Mouse (Mus musculus) midbrain, embryonic 13.5 days (tissue): ENCODE measurements at regions not wholly inside any gene's neighbourhood (a gene's known extent, or its start where the extent isn't known, plus 50 kb on each side); places are given as distances from the start of the nearest gene placed in this dataset.

Experiments
- ATAC-seq: fragments of 200-750 bp; cut with Nextera tagmentation; 2 replicates; pipeline ENCODE4 v1.8.0; 2017; ENCODE audit warnings: mild to moderate bottlenecking, moderate TSS enrichment, moderate library complexity
- H3K27ac ChIP-seq: fragments of 300-500 bp; sonication (generic); 2 replicates; pipeline ENCODE4 v1.5.1; 2015; ENCODE audit warnings: inconsistent platforms, mild to moderate bottlenecking, moderate library complexity
- H3K27me3 ChIP-seq: fragments of 300-500 bp; sonication (generic); 2 replicates; pipeline ENCODE4 v1.6.1; 2015; ENCODE audit warnings: mild to moderate bottlenecking, inconsistent platforms
- H3K36me3 ChIP-seq: fragments of 300-500 bp; sonication (generic); 2 replicates; pipeline ENCODE4 v1.6.1; 2015; ENCODE audit warnings: mild to moderate bottlenecking, inconsistent platforms
- H3K4me1 ChIP-seq: fragments of 300-500 bp; sonication (generic); replicated peaks from 2 replicates; pipeline ENCODE4 v1.6.1; 2015; ENCODE audit warnings: inconsistent platforms
- H3K4me2 ChIP-seq: fragments of 300-500 bp; sonication (generic); replicated peaks from 2 replicates; pipeline ENCODE4 v1.6.1; 2015; ENCODE audit warnings: moderate library complexity, mild to moderate bottlenecking, inconsistent platforms
- H3K4me3 ChIP-seq: fragments of 300-500 bp; sonication (generic); replicated peaks from 2 replicates; pipeline ENCODE4 v1.5.1; 2015; ENCODE audit warnings: mild to moderate bottlenecking, inconsistent platforms
- H3K9ac ChIP-seq: fragments of 300-500 bp; sonication (generic); replicated peaks from 2 replicates; pipeline ENCODE4 v1.6.1; 2015; ENCODE audit warnings: mild to moderate bottlenecking, inconsistent platforms
- H3K9me3 ChIP-seq: fragments of 300-500 bp; sonication (generic); 2 replicates; pipeline ENCODE4 v1.6.1; 2016; ENCODE audit warnings: mild to moderate bottlenecking, inconsistent platforms
- WGBS: fragments of 180-500 bp; shearing (Covaris S2); methylation state at CpG from one replicate; pipeline ENCODE4 v1.1.7; 2015; 5-methylcytosine and 5-hydroxymethylcytosine counted together

- no peaks in the 10 kb centered on the region for H3K27me3 ChIP-seq
- 0 out of 2 replicates have a peak, but pooled peaks cover 4% of the 10 kb centered on the region for H3K4me1 ChIP-seq
- 79% methylated on average over 4 of the region's 4 CpGs for WGBS
- no peaks in the 10 kb centered on the region for H3K9me3 ChIP-seq
- no peak for ATAC-seq
- H3K27ac ChIP-seq: no peak overlapping the region
- H3K9ac ChIP-seq: no peak overlapping the region
- H3K36me3 ChIP-seq: no peaks in the 10 kb centered on the region
- H3K4me2 ChIP-seq: no peak overlapping the region
- no peak overlapping the region for H3K4me3 ChIP-seq
Measured at GRCm38 (mm10) chr5:126199876-126200275, 668.3 kb downstream of the Tmem132b start.

GRCm38 (mm10) chr5:126201535-126201934 is 670.0 kb downstream of the Tmem132b start:
- H3K4me2 ChIP-seq: no peak overlapping the region
- H3K27ac ChIP-seq: no peak overlapping the region
- H3K9me3 ChIP-seq: no peaks in the 10 kb centered on the region
- 0 out of 2 replicates have a peak, but pooled peaks cover 4% of the 10 kb centered on the region for H3K4me1 ChIP-seq
- no peak overlapping the region for H3K4me3 ChIP-seq
- no peaks in the 10 kb centered on the region for H3K27me3 ChIP-seq
- 36% methylated on average over 4 of the region's 4 CpGs for WGBS
- ATAC-seq: no peak
- H3K9ac ChIP-seq: no peak overlapping the region
- H3K36me3 ChIP-seq: no peaks in the 10 kb centered on the region

DNA sequence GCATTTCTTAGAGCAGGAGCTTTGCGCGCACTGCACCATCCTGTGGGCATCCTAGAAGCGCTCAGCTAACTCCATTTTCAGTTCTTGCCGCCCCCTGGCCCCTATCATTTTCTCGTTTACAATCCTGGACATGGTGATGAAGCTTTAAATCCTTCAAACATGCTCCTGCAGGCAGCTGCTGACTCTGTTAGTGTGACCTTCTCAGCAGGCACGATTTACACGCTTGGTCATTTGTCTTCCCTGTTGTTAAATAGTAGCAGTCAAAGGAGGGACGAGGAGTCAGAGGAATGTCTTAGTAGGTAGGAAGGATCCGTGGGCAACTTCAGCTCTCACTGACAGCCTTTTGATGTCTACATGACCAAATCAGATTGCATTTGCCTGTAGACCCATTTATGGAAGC is 670.4 kb downstream of the Tmem132b start:
- Histone ChIP-seq H3K9me3 (no peaks in the 10 kb centered on the region), H3K27ac (no peak overlapping the region), H3K4me1 (0 out of 2 replicates have a peak, but pooled peaks cover 4% of the 10 kb centered on the region), H3K4me3 (no peak overlapping the region), H3K4me2 (no peak overlapping the region), H3K27me3 (no peaks in the 10 kb centered on the region), H3K36me3 (no peaks in the 10 kb centered on the region), H3K9ac (no peak overlapping the region)
- no peak for ATAC-seq
- 47% methylated on average over 9 of the region's 9 CpGs for WGBS

- no peaks in the 10 kb centered on the region for H3K4me1 ChIP-seq
- no peak for ATAC-seq
- no peaks in the 10 kb centered on the region for H3K27me3 ChIP-seq
- H3K4me2 ChIP-seq: no peak overlapping the region
- 92% methylated on average over 5 of the region's 5 CpGs for WGBS
- no peaks in the 10 kb centered on the region for H3K9me3 ChIP-seq
- H3K36me3 ChIP-seq: no peaks in the 10 kb centered on the region
- H3K27ac ChIP-seq: no peak overlapping the region
- no peak overlapping the region for H3K9ac ChIP-seq
- H3K4me3 ChIP-seq: no peak overlapping the region
Measured at GRCm38 (mm10) chr5:126217016-126217415, 685.4 kb downstream of the Tmem132b start.

GRCm38 (mm10) chr5:126217746-126218145 is 686.2 kb downstream of the Tmem132b start:
- H3K9me3 ChIP-seq: no peaks in the 10 kb centered on the region
- no peak overlapping the region for H3K4me3 ChIP-seq
- H3K36me3 ChIP-seq: no peaks in the 10 kb centered on the region
- H3K9ac ChIP-seq: no peak overlapping the region
- H3K4me2 ChIP-seq: no peak overlapping the region
- no peak for ATAC-seq
- WGBS: 82% methylated on average over 1 of the region's 1 CpGs
- no peaks in the 10 kb centered on the region for H3K27me3 ChIP-seq
- H3K4me1 ChIP-seq: no peaks in the 10 kb centered on the region
- H3K27ac ChIP-seq: no peak overlapping the region

- WGBS: 65% methylated on average over 3 of the region's 3 CpGs
Measured at GRCm38 (mm10) chr5:126223696-126224095, 692.1 kb downstream of the Tmem132b start.

GRCm38 (mm10) chr5:126230768-126231167 is 699.2 kb downstream of the Tmem132b start:
- Histone ChIP-seq H3K4me1 (no peaks in the 10 kb centered on the region), H3K9ac (no peak overlapping the region), H3K27ac (no peak overlapping the region), H3K9me3 (no peaks in the 10 kb centered on the region), H3K27me3 (no peaks in the 10 kb centered on the region; the same call in 1 of the 2 replicates), H3K4me2 (no peak overlapping the region), H3K36me3 (no peaks in the 10 kb centered on the region), H3K4me3 (no peak overlapping the region)
- WGBS: 66% methylated on average over 4 of the region's 4 CpGs
- no peak for ATAC-seq

More at GRCm38 (mm10) chr5:126223696-126224095, 692.1 kb downstream of the Tmem132b start:
- no peaks in the 10 kb centered on the region for H3K4me1 ChIP-seq
- no peaks in the 10 kb centered on the region for H3K27me3 ChIP-seq
- H3K36me3 ChIP-seq: no peaks in the 10 kb centered on the region
- no peak overlapping the region for H3K4me2 ChIP-seq
- ATAC-seq: no peak
- no peak overlapping the region for H3K9ac ChIP-seq
- H3K4me3 ChIP-seq: no peak overlapping the region
- H3K9me3 ChIP-seq: no peaks in the 10 kb centered on the region
- H3K27ac ChIP-seq: no peak overlapping the region

GRCm38 (mm10) chr5:126238071-126238470 is 706.5 kb downstream of the Tmem132b start:
- Histone ChIP-seq H3K4me1 (no peaks in the 10 kb centered on the region), H3K27me3 (no peaks in the 10 kb centered on the region), H3K9me3 (no peaks in the 10 kb centered on the region), H3K4me2 (no peak overlapping the region), H3K4me3 (no peak overlapping the region), H3K9ac (no peak overlapping the region), H3K27ac (no peak overlapping the region), H3K36me3 (no peaks in the 10 kb centered on the region)
- ATAC-seq: no peak
- 64% methylated on average over 3 of the region's 3 CpGs for WGBS

- WGBS: 92% methylated on average over 2 of the region's 2 CpGs
- no peak for ATAC-seq
- H3K36me3 ChIP-seq: no peaks in the 10 kb centered on the region
- no peak overlapping the region for H3K9ac ChIP-seq
- H3K9me3 ChIP-seq: no peaks in the 10 kb centered on the region
- peaks cover 6% of the 10 kb centered on the region; the same call in 1 of the 2 replicates for H3K4me1 ChIP-seq
- no peak overlapping the region for H3K27ac ChIP-seq
- H3K4me2 ChIP-seq: no peak overlapping the region
- no peak overlapping the region for H3K4me3 ChIP-seq
- no peaks in the 10 kb centered on the region for H3K27me3 ChIP-seq
Measured at GRCm38 (mm10) chr5:126245776-126246175, 714.2 kb downstream of the Tmem132b start.

- Histone ChIP-seq H3K36me3 (no peaks in the 10 kb centered on the region), H3K9me3 (no peaks in the 10 kb centered on the region), H3K4me2 (no peak overlapping the region), H3K27ac (no peak overlapping the region), H3K9ac (no peak overlapping the region), H3K27me3 (no peaks in the 10 kb centered on the region), H3K4me1 (peaks cover 10% of the 10 kb centered on the region; the same call in 1 of the 2 replicates), H3K4me3 (no peak overlapping the region)
- no peak for ATAC-seq
- WGBS: 14% methylated on average over 1 of the region's 1 CpGs
Measured at GRCm38 (mm10) chr5:126250331-126250730, 718.8 kb downstream of the Tmem132b start.

DNA sequence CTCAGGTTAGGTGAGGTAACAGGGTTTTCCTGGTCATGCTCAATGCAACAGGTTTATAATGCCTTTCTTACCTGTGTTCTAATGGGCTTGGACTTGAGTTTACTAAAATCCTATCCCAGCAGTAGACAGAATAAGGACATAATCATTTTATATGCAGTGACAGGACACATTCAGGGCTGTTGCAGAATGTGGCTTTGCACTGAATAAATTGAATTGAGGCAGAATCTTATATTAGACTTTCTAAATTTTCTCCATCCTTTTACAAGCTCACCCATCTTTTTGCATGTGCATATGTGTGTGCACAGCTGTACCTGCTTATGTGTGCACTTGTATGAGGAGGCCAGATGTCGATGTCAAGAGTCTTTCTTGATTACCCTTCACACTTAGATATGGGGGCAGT is 723.1 kb downstream of the Tmem132b start:
- Histone ChIP-seq H3K4me2 (no peak overlapping the region), H3K36me3 (no peaks in the 10 kb centered on the region), H3K9me3 (no peaks in the 10 kb centered on the region), H3K4me1 (peaks cover 10% of the 10 kb centered on the region; the same call in 1 of the 2 replicates), H3K9ac (no peak overlapping the region), H3K27ac (no peak overlapping the region), H3K27me3 (no peaks in the 10 kb centered on the region), H3K4me3 (no peak overlapping the region)
- WGBS: 98% methylated on average over 1 of the region's 1 CpGs
- ATAC-seq: no peak

- H3K4me2 ChIP-seq: no peak overlapping the region
- H3K4me3 ChIP-seq: no peak overlapping the region
- no peaks in the 10 kb centered on the region for H3K36me3 ChIP-seq
- no peak for ATAC-seq
- H3K27me3 ChIP-seq: no peaks in the 10 kb centered on the region
- H3K9me3 ChIP-seq: no peaks in the 10 kb centered on the region
- WGBS: 70% methylated on average over 5 of the region's 5 CpGs
- H3K27ac ChIP-seq: no peak overlapping the region
- H3K4me1 ChIP-seq: no peaks in the 10 kb centered on the region
- H3K9ac ChIP-seq: no peak overlapping the region
Measured at GRCm38 (mm10) chr5:126257860-126258259, 726.3 kb downstream of the Tmem132b start.

DNA sequence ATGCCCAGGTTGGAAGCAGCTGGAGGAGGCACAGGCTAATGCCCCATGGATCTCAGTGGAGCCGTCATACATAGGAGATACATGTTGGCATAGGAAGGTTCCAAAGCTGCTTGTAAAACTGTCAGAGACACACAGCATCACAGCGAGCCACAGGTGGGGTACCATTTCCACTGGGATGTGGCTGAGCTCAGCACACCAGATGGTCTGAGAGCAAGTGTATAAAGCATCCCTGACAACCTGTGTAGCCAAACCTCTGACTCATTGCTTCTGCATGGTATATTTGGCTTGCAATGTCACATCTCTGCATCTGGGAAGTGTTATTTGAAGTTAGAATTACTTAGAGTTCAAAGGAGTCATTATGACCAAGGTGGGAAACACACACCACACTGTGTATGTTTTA is 734.9 kb downstream of the Tmem132b start:
- no peak overlapping the region for H3K4me2 ChIP-seq
- H3K4me3 ChIP-seq: no peak overlapping the region
- 84% methylated on average over 2 of the region's 2 CpGs for WGBS
- no peaks in the 10 kb centered on the region for H3K27me3 ChIP-seq
- H3K36me3 ChIP-seq: no peaks in the 10 kb centered on the region
- H3K9me3 ChIP-seq: no peaks in the 10 kb centered on the region
- ATAC-seq: no peak
- H3K9ac ChIP-seq: no peak overlapping the region
- no peaks in the 10 kb centered on the region for H3K4me1 ChIP-seq
- no peak overlapping the region for H3K27ac ChIP-seq
